Comparison of ENCODE assay signal across 15 mouse cellular contexts in genomic region chr3:118991793-118992192, GRCm38 (mm10).
DNase-seq lines count a peak whose midpoint lies in the region; ATAC-seq and TF ChIP-seq lines count a peak whose summit lies in the region.
"Had no signal": no experiment of that assay in that cellular context is flagged by ENCODE, and none has a peak within 500 bp of the region (broad histone marks: within the 10 kb centered on the region; RNA-seq: fewer than 3 reads in every experiment).

No protein-coding gene starts in this region.

- ATAC-seq in neural tube, embryonic 11.5 days (ENCODE audit: insufficient read depth, low FRiP score, low TSS enrichment), result no peak; the same call in 1 of the 2 replicates
- no peak for ATAC-seq in stomach, postnatal 0 days (ENCODE audit: low FRiP score, low TSS enrichment)
- ATAC-seq: forebrain, embryonic 13.5 days had no signal

- TF ChIP-seq CTCF in kidney, adult 2 months (conservative IDR thresholded peaks at IDR 0.05; ENCODE audit: insufficient read depth, insufficient read length, low read depth, low read length), result peak; percentile 33
- peak; percentile 57 for TF ChIP-seq CTCF in stomach, postnatal 0 days (IDR thresholded peaks at IDR 0.05; ENCODE audit: low read depth)

- no peak overlapping the region for H3K4me2 ChIP-seq in neural tube, embryonic 11.5 days (ENCODE audit: low read depth)
- no peak overlapping the region for H3K4me2 ChIP-seq in stomach, postnatal 0 days (replicated peaks; ENCODE audit: low read depth)
- H3K4me2 ChIP-seq: embryonic facial prominence, embryonic 13.5 days; forebrain, embryonic 13.5 days; liver, embryonic 11.5 days had no signal

- no peaks in the 10 kb centered on the region for H3K4me1 ChIP-seq in kidney, adult 2 months (ENCODE audit: control insufficient read depth, insufficient read depth, low read length)
- H3K4me1 ChIP-seq in neural tube, embryonic 11.5 days (ENCODE audit: control insufficient read depth, insufficient read depth, low read length), result no peaks in the 10 kb centered on the region
- no peaks in the 10 kb centered on the region for H3K4me1 ChIP-seq in stomach, postnatal 0 days (replicated peaks; ENCODE audit: control insufficient read depth, insufficient read depth)
- H3K4me1 ChIP-seq: embryonic facial prominence, embryonic 13.5 days; forebrain, embryonic 13.5 days had no signal

- no peak overlapping the region for H3K4me3 ChIP-seq in kidney, adult 2 months (ENCODE audit: insufficient read depth, low read depth, low read length)
- no peak overlapping the region for H3K4me3 ChIP-seq in neural tube, embryonic 11.5 days (ENCODE audit: low read depth, low read length)
- H3K4me3 ChIP-seq in stomach, postnatal 0 days (ENCODE audit: low read depth, low read length), result no peak overlapping the region
- H3K4me3 ChIP-seq: embryonic facial prominence, embryonic 13.5 days; forebrain, embryonic 13.5 days had no signal

- H3K36me3 ChIP-seq in kidney, adult 2 months (ENCODE audit: control insufficient read depth, insufficient read depth, low read length), result no peaks in the 10 kb centered on the region
- no peaks in the 10 kb centered on the region for H3K36me3 ChIP-seq in neural tube, embryonic 11.5 days (ENCODE audit: control insufficient read depth, insufficient read depth, low read length)
- no peaks in the 10 kb centered on the region for H3K36me3 ChIP-seq in stomach, postnatal 0 days (ENCODE audit: control insufficient read depth, insufficient read depth, low read length)
- H3K36me3 ChIP-seq: embryonic facial prominence, embryonic 13.5 days; G1E had no signal

- H3K27me3 ChIP-seq in kidney, adult 2 months (replicated peaks; ENCODE audit: control insufficient read depth, insufficient read depth, low read length), result no peaks in the 10 kb centered on the region
- no peaks in the 10 kb centered on the region for H3K27me3 ChIP-seq in neural tube, embryonic 11.5 days (ENCODE audit: control insufficient read depth, insufficient read depth, low read length)
- no peaks in the 10 kb centered on the region for H3K27me3 ChIP-seq in stomach, postnatal 0 days (ENCODE audit: control insufficient read depth, insufficient read depth, low read length)
- H3K27me3 ChIP-seq: embryonic facial prominence, embryonic 13.5 days; forebrain, embryonic 13.5 days had no signal

- 78% methylated on average over 4 of the region's 4 CpGs for WGBS in kidney, adult 2 months
- 80% methylated on average over 4 of the region's 4 CpGs for WGBS in neural tube, embryonic 11.5 days
- WGBS in stomach, postnatal 0 days, result 84% methylated on average over 4 of the region's 4 CpGs

- no peak for TF ChIP-seq EP300 in stomach, postnatal 0 days (optimal IDR thresholded peaks at IDR 0.05)

- no peak for TF ChIP-seq POLR2A in kidney, adult 2 months (IDR thresholded peaks at IDR 0.05; ENCODE audit: low read depth, low read length)

- DNase-seq in cerebellum, postnatal 10 days, result peak; percentile 7 to 39
- DNase-seq in cerebellum, adult 9-11 months, result no peak
- DNase-seq in kidney, adult 2 months, result no peak
- no peak for DNase-seq in kidney, postnatal 4 days
- DNase-seq in neural tube, embryonic 11.5 days (ENCODE audit: low spot score), result peak; percentile 10
- no peak for DNase-seq in neural tube, embryonic 10.5 days (ENCODE audit: extremely low spot score, low spot score)
- DNase-seq in stomach, postnatal 0 days (ENCODE audit: low spot score), result no peak
- no peak for DNase-seq in heart, adult 9 months (ENCODE audit: low spot score in 2 of 2)
- DNase-seq: gastrocnemius, postnatal 25 days; lung, postnatal 36 days; thymus, postnatal 14 days had no signal

- H3K27ac ChIP-seq in kidney, adult 2 months (ENCODE audit: insufficient read depth, low read depth, low read length), result no peak overlapping the region
- H3K27ac ChIP-seq in neural tube, embryonic 11.5 days (ENCODE audit: low read depth, low read length), result no peak overlapping the region
- no peak overlapping the region for H3K27ac ChIP-seq in stomach, postnatal 0 days (replicated peaks)
- H3K27ac ChIP-seq: embryonic facial prominence, embryonic 13.5 days; forebrain, embryonic 13.5 days had no signal

- no peak overlapping the region for H3K9ac ChIP-seq in neural tube, embryonic 11.5 days (ENCODE audit: low read length)
- no peak overlapping the region for H3K9ac ChIP-seq in stomach, postnatal 0 days (ENCODE audit: low read length)
- H3K9ac ChIP-seq: embryonic facial prominence, embryonic 13.5 days; forebrain, embryonic 13.5 days had no signal

- H3K9me3 ChIP-seq in neural tube, embryonic 11.5 days (ENCODE audit: control insufficient read depth, low read length), result no peaks in the 10 kb centered on the region
- no peaks in the 10 kb centered on the region for H3K9me3 ChIP-seq in stomach, postnatal 0 days (ENCODE audit: control insufficient read depth, low read length)
- H3K9me3 ChIP-seq: embryonic facial prominence, embryonic 13.5 days; forebrain, embryonic 13.5 days had no signal

Comparison
In these comparisons a context has a peak if more than half of its experiments do, and no peak if none do; other contexts are left out.
1. DNase-seq: peak in cerebellum, postnatal 10 days (2 of 2) and neural tube, embryonic 11.5 days (single experiment); none in cerebellum, adult 9-11 months (single experiment), kidney, adult 2 months (single experiment), kidney, postnatal 4 days (0 of 2), neural tube, embryonic 10.5 days (single experiment), stomach, postnatal 0 days (single experiment) and heart, adult 9 months (0 of 2).